Mouse (Mus musculus) c-Kit-positive CD71-positive TER-119-positive erythroid progenitor cells, embryonic 14.5 days (primary cell): ENCODE data around the gene Oaz2.
A peak's percentile ranks its signal among the peaks of the same experiment; 100 is the strongest.
"Not testable (repeated sequence)": the region's sequence is repeated elsewhere in the genome, so short reads cannot be mapped to it uniquely, and the experiment has no call there.

Experiments
- DNase-seq: peaks from one replicate; pipeline ENCODE4 v3.0.0-alpha.2; 2013; ENCODE audit warnings: low spot score

Oaz2 gene

DNA sequence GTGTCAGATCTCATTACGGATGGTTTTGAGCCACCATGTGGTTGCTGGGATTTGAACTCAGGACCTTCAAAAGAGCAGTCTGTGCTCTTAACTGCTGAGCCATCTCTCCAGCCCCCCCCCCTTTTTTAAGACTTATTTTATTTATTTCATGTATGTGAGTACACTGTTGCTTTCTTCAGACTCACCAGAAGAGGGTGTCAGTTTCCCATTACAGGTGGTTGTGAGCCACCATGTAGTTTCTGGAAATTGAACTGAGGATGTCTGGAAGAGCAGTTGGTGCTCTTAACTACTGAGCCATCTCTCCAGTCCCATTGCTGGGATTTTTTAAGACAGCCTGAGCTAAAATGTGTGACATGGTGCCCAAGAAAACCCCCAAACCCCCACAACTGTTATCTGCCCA is 15.8 kb upstream of the Oaz2 start:
- DNase-seq = not testable (repeated sequence)

DNA sequence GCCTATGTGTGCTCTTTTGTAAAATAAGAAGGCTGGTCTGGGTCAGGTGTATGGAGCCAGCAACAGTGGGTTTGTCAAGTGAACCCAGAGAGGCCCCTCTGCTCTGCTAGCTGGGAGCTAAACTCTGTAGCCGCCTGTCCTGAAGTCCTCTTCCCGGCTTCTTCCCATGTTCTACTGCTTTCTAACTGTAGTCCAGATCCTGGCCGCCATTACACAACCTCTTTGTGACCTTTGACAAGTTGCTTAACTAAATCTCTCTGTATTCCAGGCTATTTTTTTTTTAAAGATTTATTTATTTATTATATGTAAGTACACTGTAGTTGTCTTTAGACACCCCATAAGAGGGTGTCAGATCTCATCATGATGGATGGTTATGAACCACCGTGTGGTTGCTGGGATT is 14.1 kb upstream of the Oaz2 start:
- no peak for DNase-seq

DNA sequence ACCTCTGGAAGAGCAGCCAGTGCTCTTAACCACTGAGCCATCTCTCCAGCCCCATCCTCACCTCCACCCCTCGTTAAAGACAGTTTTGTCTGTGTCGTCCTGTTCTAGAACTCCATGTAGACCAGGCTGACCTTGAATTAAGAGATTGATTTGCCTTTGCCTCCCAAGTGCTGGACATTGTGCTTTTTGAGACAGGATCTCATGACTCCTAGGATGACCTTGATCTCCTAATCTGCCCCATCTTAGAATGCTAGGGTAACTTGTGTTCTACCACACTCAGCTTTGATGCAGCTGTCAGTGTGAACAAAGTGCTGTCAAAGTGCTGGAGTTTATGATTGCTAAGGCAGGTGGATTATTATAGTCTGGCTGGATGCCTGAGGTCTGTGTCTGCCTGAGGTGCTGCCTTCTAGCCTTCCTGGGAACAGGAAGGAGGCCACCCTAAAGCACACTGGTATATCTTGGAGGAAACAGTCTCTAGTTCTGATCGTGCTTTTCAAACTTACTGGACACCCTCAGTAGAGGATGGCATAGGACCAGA is 13.0 kb upstream of the Oaz2 start:
- no peak for DNase-seq

DNA sequence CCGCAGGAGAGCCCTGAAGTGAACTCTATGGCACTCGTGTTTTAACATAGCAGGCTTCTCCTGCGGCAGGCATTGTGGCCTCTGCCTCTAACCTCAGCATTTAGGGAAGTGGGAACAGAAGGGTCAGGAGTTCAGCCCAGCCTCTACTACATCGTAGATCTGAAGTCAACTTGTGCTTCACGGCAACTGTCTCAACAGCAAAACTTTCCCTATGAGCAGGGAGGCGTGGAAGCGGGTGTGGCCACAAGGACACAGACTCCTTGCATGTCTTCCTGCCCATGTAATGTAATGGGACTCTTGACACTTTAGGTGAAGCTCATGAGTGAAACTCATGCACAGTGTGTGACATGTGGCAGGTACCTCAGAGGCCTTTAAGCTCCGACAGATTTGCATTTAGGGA is 12.3 kb upstream of the Oaz2 start:
- DNase-seq = no peak

DNA sequence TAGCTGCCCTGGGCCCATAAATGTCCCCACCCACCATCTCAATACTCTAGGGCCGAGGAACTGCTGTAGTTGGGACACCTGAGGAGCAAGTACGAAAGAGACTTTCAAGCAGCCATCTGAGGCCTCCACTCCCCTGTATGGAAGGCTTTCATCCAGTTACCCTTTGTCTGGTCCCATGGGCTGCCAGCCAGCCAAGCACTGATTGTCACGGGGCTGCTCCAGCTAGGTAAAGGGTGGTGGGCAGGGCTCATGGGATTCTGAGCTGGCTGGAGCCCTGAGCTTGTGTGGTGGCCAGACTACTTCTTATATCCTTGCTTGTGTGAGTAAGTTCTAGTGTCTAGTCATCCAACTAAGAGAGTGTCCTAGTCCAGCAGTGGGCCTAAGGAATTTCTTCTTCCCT is 10.6 kb upstream of the Oaz2 start:
- DNase-seq = no peak

DNA sequence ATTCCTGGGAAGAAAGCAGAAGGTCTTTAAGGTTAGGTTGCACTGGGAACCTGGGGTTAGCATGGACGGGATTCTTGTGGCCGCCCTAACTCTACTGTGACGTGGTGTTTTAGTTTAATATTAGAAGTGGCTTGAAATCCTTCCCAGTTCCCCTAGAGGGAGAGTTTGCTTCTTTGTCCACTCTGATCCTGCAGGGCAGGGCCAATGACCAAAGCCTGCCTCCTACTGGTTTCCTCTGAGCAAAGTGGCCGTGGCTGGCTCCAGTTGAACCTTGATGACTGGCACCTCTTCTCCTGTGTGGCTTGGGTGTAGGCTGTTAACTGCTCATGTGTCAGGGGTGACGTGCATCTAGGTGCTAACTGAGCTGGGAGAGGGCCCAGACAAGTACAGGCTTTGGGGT is 6.8 kb upstream of the Oaz2 start:
- no peak for DNase-seq

DNA sequence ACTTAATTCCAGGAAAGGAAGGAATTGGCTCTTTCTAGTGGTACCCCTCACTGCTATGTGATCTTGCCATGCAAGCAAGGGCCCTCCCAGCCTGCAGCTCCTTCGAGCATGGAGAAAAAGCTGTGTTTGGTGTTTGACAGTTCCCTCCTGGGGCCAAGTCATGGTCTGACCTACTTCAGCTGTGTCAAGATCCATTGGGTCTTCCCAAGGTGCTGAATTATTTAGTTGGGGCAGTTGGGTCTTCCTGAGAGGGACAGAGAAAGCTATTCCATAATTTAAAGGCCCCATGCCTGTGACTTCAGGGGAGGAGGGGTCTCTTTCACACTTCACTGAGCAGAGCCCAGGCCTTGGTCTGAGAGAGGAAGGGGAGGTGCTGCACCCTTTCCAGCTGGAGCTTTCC is 6.3 kb upstream of the Oaz2 start:
- DNase-seq = no peak

DNA sequence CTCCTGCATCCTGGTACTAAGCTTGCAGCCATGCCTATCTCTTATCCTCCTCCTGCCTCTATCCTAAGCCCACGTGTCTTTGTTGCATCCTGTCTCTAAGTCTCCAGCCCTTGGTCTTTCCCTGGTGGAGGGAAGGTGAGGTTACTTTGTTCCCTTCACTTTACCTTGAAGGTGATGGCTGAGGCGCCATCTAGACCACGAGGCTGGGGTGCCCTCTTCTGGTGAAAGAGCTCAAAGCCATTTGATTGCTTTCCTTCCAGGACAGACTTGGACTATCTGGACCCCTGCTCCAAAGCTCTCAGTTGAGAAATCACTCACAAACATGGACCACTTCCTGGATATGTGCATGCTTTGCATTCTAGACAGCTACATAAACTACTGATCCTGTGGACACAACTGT is 3.6 kb upstream of the Oaz2 start:
- DNase-seq = no peak

DNA sequence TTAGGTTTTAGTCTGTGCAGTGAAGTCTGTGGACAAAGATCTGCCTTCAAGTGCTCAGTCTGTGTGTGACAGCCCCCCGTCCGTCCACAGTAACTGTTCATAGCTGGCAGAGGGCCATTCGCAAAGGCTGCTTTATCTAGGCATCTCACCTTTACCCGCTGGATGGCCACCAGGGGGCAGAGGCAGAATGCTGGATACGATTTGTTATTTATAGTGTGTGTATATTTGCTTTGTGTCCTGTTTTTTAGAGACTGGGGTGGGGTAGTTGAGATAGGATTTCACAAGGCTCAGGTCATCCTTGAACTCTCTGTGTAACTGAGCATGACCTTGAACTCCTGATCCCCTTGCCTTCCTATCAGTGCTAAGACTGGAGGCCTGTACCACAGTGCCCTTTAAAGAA is 1.8 kb upstream of the Oaz2 start:
- peak; percentile 58 for DNase-seq

DNA sequence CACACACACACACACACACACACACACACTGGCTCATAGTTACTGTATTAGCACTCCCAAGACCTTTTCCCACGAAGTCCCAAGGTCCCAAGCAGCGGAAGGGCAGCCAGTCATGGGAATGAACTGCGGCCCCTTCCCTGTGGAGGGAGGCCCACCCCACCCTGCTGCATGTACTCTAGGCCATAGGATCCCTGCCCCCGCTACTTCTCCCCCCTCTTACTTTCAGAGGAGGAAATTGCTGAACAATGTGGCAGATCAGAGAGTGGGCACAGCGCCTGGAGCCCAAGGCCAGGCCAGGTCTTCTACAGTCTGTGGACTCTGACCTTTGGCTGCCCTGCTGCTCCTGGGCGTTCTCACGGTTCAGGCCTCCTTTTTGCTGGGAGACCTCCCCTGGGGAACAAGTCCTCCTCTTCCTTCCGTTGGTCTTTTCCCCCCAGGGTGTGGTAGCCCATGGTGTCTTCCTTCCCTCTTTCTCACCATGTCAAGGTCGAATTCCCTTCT is 3.7 kb downstream of the Oaz2 start:
- no peak for DNase-seq

DNA sequence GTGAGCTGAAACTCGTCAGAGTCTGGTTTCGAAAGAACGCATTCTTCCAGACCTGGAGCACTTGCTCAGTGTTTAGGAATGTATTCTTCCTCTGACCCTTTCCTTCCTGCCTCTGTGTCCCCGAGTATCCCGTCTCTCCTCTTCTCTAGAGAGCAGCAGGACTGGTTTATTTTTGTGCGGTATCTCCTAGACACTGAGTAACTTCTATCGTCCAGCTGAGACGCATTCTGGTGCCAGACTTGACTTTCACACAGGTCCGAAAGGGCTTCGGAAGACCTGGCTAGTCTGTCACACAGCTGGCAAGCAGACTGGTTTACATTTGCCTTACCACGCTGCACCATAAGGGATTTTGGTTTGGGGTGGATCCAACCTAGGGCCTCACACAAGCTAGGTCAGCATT is 5.2 kb downstream of the Oaz2 start:
- DNase-seq = no peak

DNA sequence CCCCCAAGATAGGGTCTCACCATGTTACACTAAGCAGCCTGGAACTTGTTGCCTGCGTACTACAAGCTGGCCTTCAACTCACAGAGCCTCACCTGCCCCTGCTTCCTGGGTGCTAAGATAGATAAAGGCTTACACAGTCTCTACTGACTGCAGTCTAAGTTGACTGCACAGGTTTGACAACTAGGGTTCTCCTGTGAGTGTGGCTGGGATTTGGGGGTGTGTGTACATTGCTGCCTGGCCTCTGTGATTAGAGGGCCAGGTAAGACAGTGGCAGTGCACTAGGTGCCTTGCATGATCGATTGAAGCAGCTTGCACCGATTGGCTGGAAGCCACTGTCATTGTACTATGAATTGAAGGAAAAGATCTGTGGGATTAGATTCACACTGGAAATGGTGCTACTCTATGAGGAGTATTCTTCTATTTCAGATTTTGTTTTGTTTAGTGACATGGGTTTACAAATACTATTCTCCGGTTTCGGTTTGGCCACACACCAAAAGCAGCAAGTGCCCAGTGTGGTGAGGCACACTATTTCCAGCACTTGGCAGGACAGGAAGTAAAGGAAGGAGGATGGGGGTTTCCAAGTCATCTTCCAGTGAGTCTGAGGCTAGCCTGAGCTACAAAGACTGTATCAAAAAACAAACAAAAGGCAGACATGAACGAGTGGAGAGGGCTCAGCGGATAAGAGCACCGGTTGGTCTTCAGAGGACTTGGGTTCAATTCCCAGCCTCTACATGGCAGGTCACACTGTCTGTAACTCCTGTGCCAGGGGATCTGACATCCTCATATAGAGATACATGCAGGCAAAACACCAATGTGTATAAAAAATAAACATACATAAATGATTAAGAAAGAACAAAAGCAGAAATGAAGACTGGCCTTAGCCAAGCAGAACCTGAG is 7.9 kb downstream of the Oaz2 start:
- DNase-seq = no peak

DNA sequence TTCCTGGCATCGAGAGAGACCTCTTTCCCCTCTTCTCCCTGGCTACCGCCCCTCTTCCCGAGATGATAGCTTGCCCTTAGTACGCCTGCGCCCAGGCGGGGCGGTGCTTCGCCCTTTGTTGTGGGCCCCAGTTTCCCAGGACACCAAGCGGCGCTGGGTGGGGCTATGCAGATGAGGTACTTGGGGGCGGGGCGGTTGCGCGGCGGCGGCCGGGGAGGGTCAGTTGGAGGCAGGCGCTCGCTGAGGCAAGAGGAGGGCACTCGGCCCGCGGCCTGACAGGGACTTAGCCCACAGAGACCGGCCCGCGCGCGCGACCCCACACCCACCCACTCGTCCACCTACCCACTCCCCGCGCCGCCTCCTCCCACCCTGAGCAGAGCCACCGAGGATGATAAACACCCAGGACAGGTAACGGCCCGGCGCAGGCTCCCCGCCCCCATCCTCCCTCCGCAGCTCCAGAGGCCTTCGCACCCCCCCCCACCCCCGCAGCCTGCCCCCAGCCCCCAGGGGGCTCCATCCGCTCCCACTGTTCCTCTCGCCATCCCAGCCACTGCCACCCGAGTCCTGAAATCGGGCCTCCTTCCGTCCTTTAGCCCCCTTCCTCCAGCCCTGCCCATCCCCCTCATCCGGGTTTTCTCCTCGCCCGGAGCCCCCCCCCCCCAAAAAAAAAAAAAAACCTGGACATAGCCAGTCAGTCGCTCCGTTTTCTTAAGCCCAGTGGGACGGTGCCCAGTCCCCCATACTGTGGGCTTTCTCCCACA is 8.7 kb downstream of the Oaz2 start:
- DNase-seq = peak; percentile 90

DNA sequence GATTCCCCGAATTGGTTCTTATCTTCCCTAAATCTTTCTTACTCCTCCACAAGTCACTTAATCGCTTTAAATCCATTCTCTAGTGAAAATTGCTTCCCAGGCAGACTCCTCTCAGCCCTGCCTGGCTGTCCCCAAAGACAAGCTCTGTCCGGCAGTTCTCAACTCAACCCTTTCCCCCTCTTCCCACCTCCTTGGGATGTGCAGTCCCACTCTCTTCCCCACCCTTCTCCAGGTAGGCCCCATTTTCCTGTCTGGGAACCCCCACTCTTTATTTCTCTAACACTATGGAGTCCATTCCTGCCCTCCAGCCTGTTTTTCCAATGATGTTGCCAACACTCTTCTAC is 9.3 kb downstream of the Oaz2 start:
- no peak for DNase-seq

DNA sequence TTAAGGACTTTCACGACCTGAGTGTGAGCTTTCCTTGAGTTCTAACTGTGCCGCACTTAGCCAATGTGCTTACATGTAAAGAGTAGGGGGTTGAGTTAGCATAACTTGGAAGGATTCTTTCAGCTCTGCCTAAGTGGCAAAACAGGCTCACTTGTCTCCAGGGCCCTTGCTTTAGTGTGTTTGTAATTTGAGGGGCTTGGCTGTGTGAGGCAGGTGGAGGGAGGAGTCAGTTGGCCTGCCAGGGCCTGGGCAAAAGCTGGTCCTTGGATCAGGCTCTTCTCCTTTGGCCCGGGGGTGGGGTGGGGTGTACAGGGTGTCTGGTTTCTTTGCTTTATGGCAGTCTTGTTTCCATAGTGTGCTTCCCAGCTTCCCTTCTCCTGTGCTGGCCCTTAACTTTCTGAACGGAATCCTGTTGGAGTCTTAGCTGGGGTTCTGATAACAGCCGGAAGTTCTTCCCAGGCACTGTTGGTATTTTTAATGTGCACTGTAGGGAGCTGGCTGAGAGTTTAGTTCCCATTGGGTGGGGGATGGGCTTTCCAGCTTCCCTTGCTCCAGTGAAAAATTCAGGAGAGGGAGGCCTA is 11.5 kb downstream of the Oaz2 start:
- DNase-seq = no peak

DNA sequence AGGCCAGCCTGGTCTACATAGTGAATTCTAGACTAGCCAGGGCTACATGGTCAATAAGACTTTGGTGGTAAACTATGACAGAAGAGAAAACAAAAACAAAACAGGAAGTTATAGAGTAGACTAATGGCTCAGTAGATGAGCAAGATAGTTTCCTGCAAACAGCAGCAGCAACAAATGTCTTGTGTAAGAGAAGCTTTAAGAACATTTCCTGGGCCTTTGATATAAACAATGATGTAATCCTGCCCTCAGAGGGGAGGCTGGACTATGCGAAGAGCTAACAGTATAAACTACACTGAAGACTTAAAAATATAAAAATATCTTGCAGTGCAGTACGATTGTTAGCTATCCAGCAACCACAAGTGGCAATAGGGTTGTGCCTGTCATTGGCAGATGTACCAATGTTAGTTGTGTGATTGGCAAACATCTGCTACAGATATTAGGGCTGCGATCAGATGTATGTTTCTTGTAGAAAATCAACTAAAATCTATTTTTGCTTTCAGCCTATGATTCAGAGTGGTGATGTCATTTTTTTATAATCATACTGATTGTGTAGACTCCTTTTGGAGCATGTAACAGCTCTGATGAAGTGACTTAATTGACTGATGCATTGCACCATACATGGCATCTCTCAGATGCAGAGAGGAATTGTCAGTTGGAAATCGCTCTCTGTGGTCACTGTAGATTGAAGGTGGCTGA is 13.3 kb downstream of the Oaz2 start:
- DNase-seq = no peak

DNA sequence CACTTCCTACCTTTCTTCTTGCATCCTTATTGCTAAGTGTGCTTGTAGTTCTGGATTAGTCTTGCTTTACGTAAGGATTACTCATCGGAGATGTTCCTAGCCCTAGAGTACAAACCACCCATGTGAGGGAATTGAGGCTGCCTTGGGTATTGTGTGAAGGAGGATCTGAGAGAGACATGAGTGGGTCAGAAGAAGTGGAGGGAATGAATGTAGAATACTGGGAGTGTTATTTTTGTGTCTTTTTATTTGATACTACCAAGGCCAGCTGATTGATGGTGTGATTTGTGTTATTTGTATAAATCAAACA is 13.8 kb downstream of the Oaz2 start:
- no peak for DNase-seq

DNA sequence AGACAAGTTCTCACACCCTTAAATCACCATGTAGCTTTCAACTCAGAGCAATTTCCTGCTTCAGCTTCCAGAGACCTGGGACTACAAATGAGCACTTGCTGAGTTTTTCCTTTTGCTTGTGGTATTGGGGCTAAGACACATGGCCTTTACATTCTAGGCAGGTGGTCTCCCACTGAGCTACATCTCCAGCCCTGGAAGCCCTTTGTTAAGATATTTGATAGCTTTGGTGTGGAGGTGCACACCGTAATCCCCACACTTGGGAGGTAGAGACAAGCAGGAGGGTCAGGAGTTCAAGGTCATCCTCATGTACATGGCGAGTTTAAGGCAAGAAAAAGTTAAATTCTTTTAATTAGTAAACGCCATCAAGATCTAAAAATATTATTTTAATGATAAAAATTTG is 14.4 kb downstream of the Oaz2 start:
- no peak for DNase-seq

DNA sequence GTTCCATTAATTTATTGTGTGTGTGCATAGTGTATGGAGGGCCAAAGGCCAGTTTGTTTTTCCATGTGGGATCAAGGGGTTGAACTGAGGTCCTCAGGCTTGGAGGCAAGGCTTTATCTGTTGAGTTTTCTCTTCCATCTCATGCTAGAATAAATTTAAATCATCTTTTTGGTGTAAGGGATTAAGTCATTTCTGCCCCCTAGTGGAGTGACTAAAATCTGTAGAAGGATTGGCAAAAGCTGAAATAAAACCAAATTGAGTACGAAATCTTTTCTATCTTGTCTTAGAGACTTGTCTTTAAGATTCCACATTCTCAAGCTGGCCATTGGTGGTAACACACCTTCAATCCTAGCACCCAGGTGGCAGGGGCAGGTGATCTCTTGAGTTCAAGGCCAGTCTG is 15.2 kb downstream of the Oaz2 start:
- DNase-seq = no peak

DNA sequence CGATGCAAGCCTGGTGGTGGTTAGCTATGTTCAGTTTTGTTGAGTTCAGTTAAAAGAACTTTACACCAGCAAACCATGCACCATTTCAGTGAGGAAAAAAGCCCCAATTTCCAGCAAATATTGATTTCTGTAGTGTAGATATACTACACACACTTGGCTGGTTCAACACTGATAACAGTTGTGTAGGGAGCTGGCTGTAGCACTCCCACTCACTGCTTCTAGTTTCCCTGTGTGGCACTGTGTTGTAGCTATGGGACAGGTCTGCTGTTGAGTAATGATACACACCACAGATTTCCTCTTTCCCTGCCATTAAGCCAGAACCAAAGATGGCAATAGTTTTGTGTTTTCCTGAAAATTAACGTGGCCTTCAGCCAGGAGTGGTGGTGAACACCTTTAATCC is 16.9 kb downstream of the Oaz2 start:
- no peak for DNase-seq

DNA sequence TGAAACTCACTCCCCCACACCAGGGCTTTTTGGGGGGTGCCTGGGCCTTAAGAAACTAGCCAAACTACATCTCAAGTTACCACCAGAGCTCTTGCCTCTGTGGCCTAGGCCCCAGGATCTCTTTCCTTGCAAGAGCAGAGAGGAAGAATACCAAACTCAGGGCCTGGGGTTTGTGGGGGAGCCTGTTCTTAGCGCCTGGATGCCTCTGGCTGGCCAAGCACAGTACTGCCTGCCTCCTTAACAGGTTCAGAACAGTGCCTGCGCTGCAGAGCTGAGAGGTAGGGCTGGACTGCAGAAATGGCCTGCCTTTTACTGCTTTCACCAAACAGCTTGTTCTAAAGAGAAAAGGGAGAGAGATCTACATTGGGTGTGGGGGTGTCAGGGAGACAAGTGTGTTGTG is 22.1 kb downstream of the Oaz2 start:
- not testable (repeated sequence) for DNase-seq

DNA sequence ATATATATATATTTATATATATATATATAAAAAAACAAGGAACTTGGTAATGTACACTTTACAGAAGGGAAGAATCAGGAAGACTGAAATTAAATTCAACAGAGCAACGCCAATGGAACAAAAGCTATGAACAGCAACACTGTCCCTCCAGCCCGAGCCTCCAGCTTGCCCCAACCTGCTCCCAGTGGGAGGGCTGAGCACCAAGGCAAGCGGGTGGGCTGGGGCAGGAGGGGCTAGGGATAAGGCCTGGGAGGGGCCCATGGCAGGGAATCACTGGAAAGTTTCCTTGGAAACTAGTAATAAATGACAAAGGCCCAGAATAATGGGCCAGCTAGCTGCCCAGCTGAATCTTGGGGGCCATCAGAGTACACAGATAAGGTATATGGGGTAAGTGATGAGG is 24.7 kb downstream of the Oaz2 start:
- DNase-seq = no peak
